Comparison of ENCODE assay signal across 22 mouse cellular contexts in genomic region chr6:55627228-55627627, GRCm38 (mm10). TPM values are rescaled to one million over a fixed set of nuclear protein-coding genes. Genes with fewer than 3 reads are reported as not detected.
"Had no signal": no experiment of that assay in that cellular context is flagged by ENCODE, and none has a peak within 500 bp of the region (broad histone marks: within the 10 kb centered on the region; RNA-seq: fewer than 3 reads in every experiment).

No protein-coding gene starts in this region.

- H3K27ac ChIP-seq: limb, embryonic 15.5 days; liver, embryonic 14.5 days; midbrain, embryonic 12.5 days; neural tube, embryonic 12.5 days had no signal

- H3K4me1 ChIP-seq: limb, embryonic 15.5 days; midbrain, embryonic 12.5 days; neural tube, embryonic 12.5 days had no signal

- H3K4me3 ChIP-seq: limb, embryonic 15.5 days; midbrain, embryonic 12.5 days; neural tube, embryonic 12.5 days had no signal

- H3K9ac ChIP-seq: limb, embryonic 15.5 days; liver, embryonic 14.5 days; lung, embryonic 14.5 days; midbrain, embryonic 12.5 days; neural tube, embryonic 12.5 days had no signal

- H3K27me3 ChIP-seq: limb, embryonic 15.5 days; midbrain, embryonic 12.5 days; neural tube, embryonic 12.5 days had no signal

- H3K4me2 ChIP-seq: limb, embryonic 15.5 days; lung, embryonic 14.5 days; midbrain, embryonic 12.5 days; neural tube, embryonic 12.5 days had no signal

- H3K9me3 ChIP-seq: limb, embryonic 15.5 days; midbrain, embryonic 12.5 days; neural tube, embryonic 12.5 days had no signal

- DNase-seq: lung, adult 18-20 months; lung, embryonic 14.5 days; lung, postnatal 10 days; lung, postnatal 4 days; midbrain, embryonic 14.5 days; right cerebral cortex, postnatal 14 days; spleen, adult 18-20 months; thymus, adult 2 months; thymus, postnatal 25 days; thymus, postnatal 4 days had no signal

- H3K36me3 ChIP-seq: limb, embryonic 15.5 days; midbrain, embryonic 12.5 days; neural tube, embryonic 12.5 days had no signal

RNA-seq across cellular contexts. Expression of gene Neurod6, which starts 53.8 kb away (rescaled TPM):
- total RNA-seq: megakaryocyte, adult 5-6 weeks; monocyte, adult 5-6 weeks; neutrophil, adult 5-6 weeks had no signal
- polyA plus RNA-seq: limb, embryonic 15.5 days; liver, embryonic 14.5 days; lung, embryonic 14.5 days; lung, embryonic 16.5 days; stomach, embryonic 14.5 days; stomach, embryonic 16.5 days; testis, adult 2 months; thymus, adult 2 months; urinary bladder, adult 2 months had no signal
